Mouse (Mus musculus) embryonic facial prominence, embryonic 12.5 days (tissue): ENCODE results near the gene Zfp354a. TPM values are rescaled to one million over a fixed set of nuclear protein-coding genes. Genes with fewer than 3 reads are reported as not detected.
"Not testable (repeated sequence)": the region's sequence is repeated elsewhere in the genome, so short reads cannot be mapped to it uniquely, and the experiment has no call there.

ENCODE experiments used
- ATAC-seq: fragments of 200-750 bp; cut with Nextera tagmentation; 2 replicates; pipeline ENCODE4 v1.8.0; 2017; ENCODE audit not compliant: insufficient number of reproducible peaks, insufficient read depth, low FRiP score, low TSS enrichment
- H3K27ac ChIP-seq: fragments of 300-500 bp; sonication (generic); 2 replicates; pipeline ENCODE4 v1.5.1; 2016; ENCODE audit warnings: mild to moderate bottlenecking
- H3K27me3 ChIP-seq: fragments of 300-500 bp; sonication (generic); 2 replicates; pipeline ENCODE4 v1.6.1; 2016; ENCODE audit warnings: mild to moderate bottlenecking, moderate library complexity
- H3K36me3 ChIP-seq: fragments of 300-500 bp; sonication (generic); 2 replicates; pipeline ENCODE4 v1.6.1; 2016; ENCODE audit warnings: mild to moderate bottlenecking
- H3K4me1 ChIP-seq: fragments of 300-500 bp; sonication (generic); 2 replicates; pipeline ENCODE4 v1.6.1; 2016
- H3K4me2 ChIP-seq: fragments of 300-500 bp; sonication (generic); replicated peaks from 2 replicates; pipeline ENCODE4 v1.6.1; 2016; ENCODE audit warnings: mild to moderate bottlenecking, moderate library complexity
- H3K4me3 ChIP-seq: fragments of 300-500 bp; sonication (generic); 2 replicates; pipeline ENCODE4 v1.5.1; 2016; ENCODE audit warnings: mild to moderate bottlenecking
- H3K9ac ChIP-seq: fragments of 300-500 bp; sonication (generic); 2 replicates; pipeline ENCODE4 v1.6.1; 2016; ENCODE audit warnings: mild to moderate bottlenecking, moderate library complexity
- H3K9me3 ChIP-seq: fragments of 300-500 bp; sonication (generic); 2 replicates; pipeline ENCODE4 v1.6.1; 2016; ENCODE audit warnings: mild to moderate bottlenecking, moderate library complexity
- WGBS: fragments of 180-500 bp; shearing (Covaris S2); methylation state at CpG from one replicate; pipeline ENCODE4 v1.1.7; 2016; 5-methylcytosine and 5-hydroxymethylcytosine counted together
- polyA plus RNA-seq: library from polyadenylated mRNA; unstranded; fragments of >200 nt; fragmentation: Nextera tagmentation; extraction: Ambion mirVana; gene quantifications from 2 replicates; pipeline ENCODE4 v1.2.1, GENCODE M21; 2016

The Zfp354a gene
- polyA plus RNA-seq: 9.2 and 10.6 TPM in 2 replicates

GRCm38 (mm10) chr11:51059151-51059571 lies at the start of gene Zfp354a:
Gene Zfp354a, plus strand, starts transcription at chr11:51059257.
- Histone ChIP-seq H3K27ac (no peak within 1 kb of the TSS), H3K4me2 (peak within 1 kb of the TSS; percentile 55), H3K4me3 (peak within 1 kb of the TSS; percentile 83), H3K9me3 (no peaks in the 10 kb centered on the region), H3K36me3 (peaks cover 17% of the 10 kb centered on the region), H3K4me1 (peaks cover 8% of the 10 kb centered on the region), H3K9ac (peak within 1 kb of the TSS; percentile 72), H3K27me3 (no peaks in the 10 kb centered on the region)
- 1% methylated on average over 32 of the region's 32 CpGs for WGBS
- ATAC-seq: peak; percentile 83

- WGBS: 79% methylated on average over 5 of the region's 5 CpGs
- Histone ChIP-seq H3K4me1 (no peaks in the 10 kb centered on the region), H3K27ac (no peak overlapping the region), H3K9me3 (0 out of 2 replicates have a peak, but pooled peaks cover 4% of the 10 kb centered on the region), H3K4me2 (no peak overlapping the region), H3K9ac (no peak overlapping the region), H3K27me3 (no peaks in the 10 kb centered on the region), H3K4me3 (no peak overlapping the region), H3K36me3 (no peaks in the 10 kb centered on the region)
- ATAC-seq: no peak
These were observed 47.2 kb upstream of the Zfp354a start for GRCm38 (mm10) chr11:51011821-51012220.

- Histone ChIP-seq H3K4me1 (no peaks in the 10 kb centered on the region), H3K9ac (no peak within 1 kb of the TSS), H3K36me3 (no peaks in the 10 kb centered on the region), H3K4me2 (no peak within 1 kb of the TSS), H3K27me3 (no peaks in the 10 kb centered on the region), H3K4me3 (no peak within 1 kb of the TSS), H3K9me3 (0 out of 2 replicates have a peak, but pooled peaks cover 4% of the 10 kb centered on the region), H3K27ac (no peak within 1 kb of the TSS)
- ATAC-seq: no peak
- 72% methylated on average over 1 of the region's 1 CpGs for WGBS
These were observed 45.1 kb upstream of the Zfp354a start, which contains the start of gene Olfr54 for GRCm38 (mm10) chr11:51013936-51014335. Gene Olfr54, plus strand, starts transcription at chr11:51014236.

- Histone ChIP-seq H3K27ac (no peak overlapping the region), H3K27me3 (no peaks in the 10 kb centered on the region), H3K36me3 (no peaks in the 10 kb centered on the region), H3K4me2 (no peak overlapping the region), H3K4me1 (no peaks in the 10 kb centered on the region), H3K4me3 (no peak overlapping the region), H3K9ac (no peak overlapping the region), H3K9me3 (0 out of 2 replicates have a peak, but pooled peaks cover 3% of the 10 kb centered on the region)
- 51% methylated on average over 2 of the region's 2 CpGs for WGBS
- ATAC-seq: no peak
These were observed 42.7 kb upstream of the Zfp354a start for GRCm38 (mm10) chr11:51016341-51016740.

- H3K9me3 ChIP-seq, H3K27me3 ChIP-seq, ATAC-seq, H3K27ac ChIP-seq, H3K36me3 ChIP-seq, H3K4me3 ChIP-seq, H3K4me1 ChIP-seq, H3K4me2 ChIP-seq, H3K9ac ChIP-seq: not testable (repeated sequence)
- 85% methylated on average over 11 of the region's 11 CpGs for WGBS
These were observed 32.2 kb upstream of the Zfp354a start for GRCm38 (mm10) chr11:51026811-51027210.

GRCm38 (mm10) chr11:51029381-51029780 lies 29.7 kb upstream of the Zfp354a start:
- H3K9ac ChIP-seq, H3K4me2 ChIP-seq, H3K4me1 ChIP-seq, H3K4me3 ChIP-seq, H3K27me3 ChIP-seq, H3K9me3 ChIP-seq, ATAC-seq, H3K36me3 ChIP-seq, H3K27ac ChIP-seq: not testable (repeated sequence)
- 77% methylated on average over 8 of the region's 8 CpGs for WGBS

GRCm38 (mm10) chr11:51030225-51030624 lies 28.8 kb upstream of the Zfp354a start:
- no peak overlapping the region for H3K27ac ChIP-seq
- H3K36me3 ChIP-seq: no peaks in the 10 kb centered on the region
- H3K9me3 ChIP-seq: no peaks in the 10 kb centered on the region
- H3K27me3 ChIP-seq: no peaks in the 10 kb centered on the region
- no peak overlapping the region for H3K9ac ChIP-seq
- ATAC-seq: no peak
- WGBS: 80% methylated on average over 2 of the region's 2 CpGs
- no peaks in the 10 kb centered on the region for H3K4me1 ChIP-seq
- H3K4me2 ChIP-seq: no peak overlapping the region
- no peak overlapping the region for H3K4me3 ChIP-seq

- Histone ChIP-seq H3K36me3 (no peaks in the 10 kb centered on the region), H3K4me2 (no peak overlapping the region), H3K27ac (no peak overlapping the region), H3K9ac (no peak overlapping the region), H3K27me3 (no peaks in the 10 kb centered on the region), H3K9me3 (no peaks in the 10 kb centered on the region), H3K4me3 (no peak overlapping the region), H3K4me1 (no peaks in the 10 kb centered on the region)
- no peak for ATAC-seq
- 10% methylated on average over 1 of the region's 1 CpGs for WGBS
These were observed 26.2 kb upstream of the Zfp354a start for GRCm38 (mm10) chr11:51032851-51033250.

GRCm38 (mm10) chr11:51034141-51034540 lies 24.9 kb upstream of the Zfp354a start:
- not testable (repeated sequence) for H3K4me2 ChIP-seq, H3K9ac ChIP-seq, H3K36me3 ChIP-seq, H3K9me3 ChIP-seq, H3K27me3 ChIP-seq, ATAC-seq, H3K4me3 ChIP-seq, H3K4me1 ChIP-seq, H3K27ac ChIP-seq

GRCm38 (mm10) chr11:51035951-51036350 lies 23.1 kb upstream of the Zfp354a start:
- H3K9ac ChIP-seq: no peak overlapping the region
- no peak for ATAC-seq
- H3K4me3 ChIP-seq: no peak overlapping the region
- H3K27ac ChIP-seq: no peak overlapping the region
- no peaks in the 10 kb centered on the region for H3K36me3 ChIP-seq
- no peak overlapping the region for H3K4me2 ChIP-seq
- H3K9me3 ChIP-seq: no peaks in the 10 kb centered on the region
- no peaks in the 10 kb centered on the region for H3K4me1 ChIP-seq
- H3K27me3 ChIP-seq: no peaks in the 10 kb centered on the region
- WGBS: 82% methylated on average over 2 of the region's 2 CpGs

- not testable (repeated sequence) for ATAC-seq, H3K9ac ChIP-seq, H3K4me1 ChIP-seq, H3K4me3 ChIP-seq, H3K9me3 ChIP-seq, H3K27ac ChIP-seq, H3K4me2 ChIP-seq, H3K36me3 ChIP-seq, H3K27me3 ChIP-seq
- WGBS: 77% methylated on average over 3 of the region's 3 CpGs
These were observed 14.3 kb upstream of the Zfp354a start for GRCm38 (mm10) chr11:51044776-51045175.

- WGBS: 92% methylated on average over 3 of the region's 3 CpGs
These were observed 11.2 kb upstream of the Zfp354a start, which contains the start of gene Olfr1375 for GRCm38 (mm10) chr11:51047809-51048208. Gene Olfr1375, plus strand, starts transcription at chr11:51048109.

GRCm38 (mm10) chr11:51051678-51052077 lies 7.4 kb upstream of the Zfp354a start:
- Histone ChIP-seq H3K4me1 (no peaks in the 10 kb centered on the region), H3K27ac (no peak overlapping the region), H3K9me3 (no peaks in the 10 kb centered on the region), H3K4me2 (no peak overlapping the region), H3K36me3 (no peaks in the 10 kb centered on the region), H3K4me3 (no peak overlapping the region), H3K27me3 (no peaks in the 10 kb centered on the region), H3K9ac (no peak overlapping the region)
- 62% methylated on average over 2 of the region's 2 CpGs for WGBS
- no peak for ATAC-seq

More at GRCm38 (mm10) chr11:51047809-51048208, 11.2 kb upstream of the Zfp354a start, which contains the start of gene Olfr1375:
- H3K4me1 ChIP-seq, H3K4me2 ChIP-seq, H3K27me3 ChIP-seq, H3K27ac ChIP-seq, H3K9me3 ChIP-seq, H3K36me3 ChIP-seq, H3K9ac ChIP-seq, H3K4me3 ChIP-seq, ATAC-seq: not testable (repeated sequence)
